Mouse (Mus musculus) 3134 (cell line): ENCODE measurements around the gene Dnaja4.

Experiments
- DNase-seq: peaks from one replicate; pipeline ENCODE4 v3.0.0-alpha.2; 2011; ENCODE audit warnings: low spot score; ENCODE audit not compliant: insufficient read length; ENCODE audit errors: extremely low read depth

Gene Dnaja4

GRCm38 (mm10) chr9:54699345-54700173 is 886 bp downstream of the Dnaja4 start:
- no peak for DNase-seq

GRCm38 (mm10) chr9:54700174-54700475 is 1.5 kb downstream of the Dnaja4 start:
- DNase-seq = no peak

- no peak for DNase-seq
Observed at GRCm38 (mm10) chr9:54700746-54701145, 2.1 kb downstream of the Dnaja4 start.

GRCm38 (mm10) chr9:54702581-54702980 is 3.9 kb downstream of the Dnaja4 start:
- DNase-seq = no peak

GRCm38 (mm10) chr9:54704361-54704760 is 5.7 kb downstream of the Dnaja4 start:
- DNase-seq = no peak

GRCm38 (mm10) chr9:54705561-54705960 is 6.9 kb downstream of the Dnaja4 start:
- no peak for DNase-seq

GRCm38 (mm10) chr9:54707288-54707999 is 8.8 kb downstream of the Dnaja4 start:
- DNase-seq = peak; percentile 55

GRCm38 (mm10) chr9:54708085-54708484 is 9.4 kb downstream of the Dnaja4 start:
- no peak for DNase-seq

- DNase-seq = no peak
Observed at GRCm38 (mm10) chr9:54715776-54716175, 17.1 kb downstream of the Dnaja4 start.

- DNase-seq = no peak
Observed at GRCm38 (mm10) chr9:54717527-54717926, 18.9 kb downstream of the Dnaja4 start.

GRCm38 (mm10) chr9:54722156-54722555 is 23.5 kb downstream of the Dnaja4 start:
- DNase-seq = no peak

- DNase-seq = no peak
Observed at GRCm38 (mm10) chr9:54722596-54722995, 23.9 kb downstream of the Dnaja4 start.

GRCm38 (mm10) chr9:54726315-54726714 is 27.6 kb downstream of the Dnaja4 start:
- DNase-seq = no peak

GRCm38 (mm10) chr9:54732122-54732521 is 33.4 kb downstream of the Dnaja4 start:
- no peak for DNase-seq

- peak; percentile 95 for DNase-seq
Observed at GRCm38 (mm10) chr9:54733921-54734638, 35.4 kb downstream of the Dnaja4 start, which contains the start of gene Wdr61. TSS of gene Wdr61 (minus strand) at chr9:54734519.

- no peak for DNase-seq
Observed at GRCm38 (mm10) chr9:54734639-54735252, 36.1 kb downstream of the Dnaja4 start.

- DNase-seq = peak; percentile 49
Observed at GRCm38 (mm10) chr9:54736284-54736701, 37.6 kb downstream of the Dnaja4 start.

GRCm38 (mm10) chr9:54738376-54738775 is 39.7 kb downstream of the Dnaja4 start:
- peak; percentile 48 for DNase-seq

- no peak for DNase-seq
Observed at GRCm38 (mm10) chr9:54743891-54744290, 45.2 kb downstream of the Dnaja4 start.

GRCm38 (mm10) chr9:54745740-54746370 is 47.2 kb downstream of the Dnaja4 start:
- DNase-seq = no peak
